Mouse (Mus musculus) telencephalon, adult 2 months (tissue): ENCODE data around the gene Taf5l.
A peak's percentile ranks its signal among the peaks of the same experiment; 100 is the strongest.
"Not testable (repeated sequence)": the region's sequence is repeated elsewhere in the genome, so short reads cannot be mapped to it uniquely, and the experiment has no call there.

Experiments
- DNase-seq: peaks from one replicate; pipeline ENCODE4 v3.0.0-alpha.2; 2011; ENCODE audit warnings: low read depth, low spot score

Gene Taf5l

DNA sequence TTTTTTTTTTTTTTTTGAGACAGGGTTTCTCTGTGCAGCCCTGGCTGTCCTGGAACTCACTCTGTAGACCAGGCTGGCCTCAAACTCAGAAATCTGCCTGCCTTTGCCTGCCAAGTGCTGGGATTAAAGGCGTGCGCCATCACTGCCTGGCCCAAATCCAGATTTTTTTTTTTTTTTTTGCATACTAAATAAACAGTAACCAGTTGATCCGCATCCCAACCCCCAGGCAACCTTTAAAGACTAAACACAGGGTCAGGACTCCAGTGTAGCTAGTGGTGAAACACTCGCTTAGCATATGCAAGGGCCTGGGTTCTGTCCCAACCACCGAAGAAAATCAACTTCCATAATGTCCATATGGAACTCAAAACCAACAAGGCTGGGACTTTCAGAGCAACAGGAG lies 60.6 kb downstream of the Taf5l start:
- not testable (repeated sequence) for DNase-seq

DNA sequence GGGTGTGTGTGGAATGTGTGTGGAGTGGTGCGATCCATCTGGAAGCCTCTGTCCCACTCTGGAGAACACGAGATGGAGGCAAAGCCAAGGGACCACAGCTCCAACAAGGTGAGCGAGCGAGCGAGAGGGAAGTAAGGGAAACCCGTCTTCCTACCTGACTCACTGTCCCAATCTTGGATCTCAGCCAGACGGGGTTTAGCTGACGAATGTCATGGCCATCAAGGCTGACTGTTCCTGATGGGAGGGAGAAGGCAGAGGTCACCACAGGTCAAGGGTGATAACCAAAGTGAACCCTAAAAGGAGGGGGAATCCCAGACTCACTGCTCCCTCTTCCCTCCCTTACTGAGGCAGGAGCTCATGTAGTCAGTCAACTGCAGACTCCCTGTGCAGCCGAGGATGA lies 61.1 kb downstream of the Taf5l start:
- DNase-seq, result no peak

DNA sequence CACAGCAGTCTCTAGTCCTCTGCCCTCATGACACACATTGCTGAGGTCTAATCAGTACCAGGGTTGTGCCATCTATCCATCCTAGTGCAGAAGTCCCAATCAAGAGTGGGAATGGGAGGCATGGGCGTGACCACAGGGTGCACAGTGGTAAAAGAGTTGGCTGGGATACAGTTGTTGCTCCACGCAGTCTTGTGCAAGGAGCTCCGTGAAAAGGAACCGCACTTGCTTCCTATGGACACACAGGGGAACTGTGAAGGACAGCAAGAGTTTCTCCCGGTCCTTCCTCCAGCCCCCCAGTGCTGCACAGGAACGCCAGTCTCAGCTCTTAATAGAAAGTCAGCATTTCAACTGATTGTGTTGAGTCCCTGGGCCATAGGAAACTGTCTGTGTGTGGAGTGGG lies 61.7 kb downstream of the Taf5l start:
- no peak for DNase-seq

DNA sequence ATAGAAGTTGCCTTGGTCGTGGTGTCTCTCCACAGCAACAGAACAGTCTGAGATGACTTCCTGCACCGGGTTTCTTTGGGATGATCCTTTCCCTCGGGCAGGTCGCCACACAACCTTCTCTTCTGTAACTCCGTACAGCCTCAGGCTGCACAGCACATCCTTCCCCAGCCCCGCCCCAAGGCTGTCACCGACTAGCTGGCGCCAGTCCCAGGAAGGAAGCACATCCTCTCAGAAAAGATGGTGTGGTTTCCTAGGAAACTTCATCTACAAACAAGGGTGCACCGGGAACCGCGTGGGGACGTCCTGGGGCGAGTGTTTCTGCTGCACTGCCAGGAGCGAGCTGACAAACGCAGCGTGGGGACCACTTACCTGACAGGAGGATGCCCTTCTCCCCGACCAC lies 63.1 kb downstream of the Taf5l start:
- peak; percentile 32 for DNase-seq

DNA sequence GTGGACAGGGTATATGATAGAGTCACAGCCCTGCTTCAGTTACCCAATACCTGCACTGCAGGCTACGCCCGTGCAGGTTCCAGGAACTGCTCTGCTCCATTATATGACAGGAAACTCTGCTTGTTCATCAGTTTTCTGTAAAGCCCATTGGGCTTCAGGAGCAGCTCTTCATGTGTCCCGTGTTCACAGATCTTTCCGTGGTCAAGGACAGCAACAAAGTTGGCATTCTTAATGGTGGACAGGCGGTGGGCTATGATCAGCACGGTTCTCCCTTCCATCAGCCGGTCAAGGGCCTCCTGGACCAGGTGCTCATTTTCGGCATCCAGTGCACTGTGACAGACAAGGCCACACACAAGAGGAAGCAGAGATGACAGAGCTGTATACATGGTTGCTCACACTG lies 67.0 kb downstream of the Taf5l start:
- DNase-seq, result no peak

DNA sequence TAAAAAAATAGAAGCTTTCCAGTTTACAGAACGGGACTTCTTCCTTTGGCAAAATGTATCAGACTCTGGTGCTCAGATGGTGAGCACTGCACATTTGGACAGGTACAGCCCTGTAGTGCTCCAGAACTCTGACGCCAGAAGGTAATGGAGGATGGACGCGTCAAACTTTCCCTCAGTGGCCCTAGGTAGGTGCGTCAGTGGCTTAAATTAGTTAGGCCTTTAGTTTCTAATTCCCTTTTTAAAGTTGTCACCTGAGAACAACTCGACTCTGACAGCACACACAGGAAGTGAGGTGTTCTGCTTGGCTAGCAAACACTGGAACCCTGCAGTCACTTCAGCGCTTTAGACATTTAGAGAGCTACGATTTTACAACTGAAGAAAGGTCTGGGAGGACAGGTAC lies 67.5 kb downstream of the Taf5l start:
- DNase-seq, result no peak

DNA sequence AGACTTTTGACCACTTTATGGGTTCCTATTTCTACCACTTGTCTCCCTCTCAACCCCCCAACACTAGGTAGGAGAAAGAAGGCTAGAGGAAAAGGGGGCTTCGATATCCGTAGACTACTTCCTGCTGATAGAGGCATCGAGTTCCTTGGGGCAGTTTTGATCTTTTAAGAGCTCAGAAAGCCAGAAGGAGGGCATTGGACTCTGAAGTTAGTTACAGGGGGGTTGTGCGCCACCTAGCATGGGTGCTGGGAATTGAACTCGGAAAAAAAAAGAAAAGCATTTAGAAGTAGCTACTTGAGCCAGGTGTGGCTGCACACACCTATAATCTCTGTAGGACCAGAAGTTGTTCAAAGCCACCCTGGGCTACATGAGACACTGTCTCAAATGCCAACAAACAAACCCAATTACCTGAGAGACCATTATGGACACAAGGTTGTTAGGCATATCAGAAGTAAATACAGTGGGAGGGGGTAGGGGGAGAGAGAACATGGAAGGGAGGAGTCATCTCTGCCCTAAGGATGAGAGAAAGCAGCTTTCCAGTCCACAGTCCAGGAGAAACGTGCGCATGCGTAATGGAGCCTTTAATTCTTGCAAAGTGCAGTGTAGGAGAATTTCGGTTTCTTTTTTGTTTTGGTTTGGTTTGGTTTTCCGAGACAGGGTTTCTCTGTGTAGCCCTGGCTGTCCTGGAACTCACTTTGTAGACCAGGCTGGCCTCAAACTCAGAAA lies 71.0 kb downstream of the Taf5l start:
- peak; percentile 31 for DNase-seq

DNA sequence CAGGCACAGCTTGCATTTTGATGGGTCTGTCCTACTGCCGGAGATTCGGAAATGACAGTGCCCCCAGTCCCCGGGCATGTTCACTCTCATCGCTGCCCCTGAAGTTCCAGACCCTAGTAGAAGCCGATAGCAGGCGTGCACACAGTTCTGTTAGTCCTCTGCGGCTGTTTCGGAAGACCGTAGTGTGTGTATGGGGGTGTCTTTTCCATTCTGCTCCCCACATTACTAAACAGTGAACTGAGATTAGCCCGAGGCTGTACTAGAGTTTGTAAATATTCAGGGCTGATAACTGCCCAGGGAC lies 71.6 kb downstream of the Taf5l start:
- no peak for DNase-seq

DNA sequence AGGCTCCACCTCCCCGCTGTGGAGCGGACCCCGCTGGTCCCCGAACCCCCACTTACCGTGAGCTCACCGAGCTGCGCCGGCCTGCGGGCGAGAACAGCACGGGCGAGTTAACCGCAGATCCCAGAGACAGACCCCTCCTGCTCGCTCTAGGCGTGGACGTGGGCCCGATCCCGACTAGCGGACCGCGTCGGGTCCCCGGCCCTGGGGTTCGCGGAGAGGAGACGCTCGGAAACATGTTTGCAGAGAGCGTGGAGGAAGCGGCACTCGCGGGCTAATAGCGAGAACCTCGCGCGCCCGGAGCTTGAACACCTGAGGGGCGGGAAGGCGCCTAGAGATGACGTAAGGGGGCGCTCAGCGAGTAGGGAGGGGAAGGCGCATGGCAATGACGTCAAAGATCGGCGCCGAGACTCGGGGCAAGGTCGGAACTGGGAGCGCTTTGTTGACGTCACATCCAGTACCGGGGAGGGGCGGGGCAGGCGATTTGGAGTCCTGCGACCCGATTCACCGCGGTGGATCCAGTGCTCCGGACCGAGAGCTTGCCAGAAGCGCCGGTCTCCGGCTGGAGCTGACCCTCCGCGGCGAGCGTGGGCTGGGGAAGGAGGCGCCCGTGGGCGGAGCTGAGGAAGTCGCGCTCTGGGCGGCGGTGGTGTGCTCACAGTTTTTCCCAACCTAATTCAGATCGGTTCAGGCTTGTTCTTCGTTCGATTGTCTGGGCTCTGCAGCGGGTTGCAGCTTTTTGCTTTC lies 72.1 kb downstream of the Taf5l start, which contains the start of gene Nup133:
Gene Nup133, minus strand, starts transcription at position 324 of the 744 bp plus-strand sequence.
- peak; percentile 98 for DNase-seq
